Mouse (Mus musculus) embryo, embryonic 9.5 days (tissue): ENCODE measurements around the gene Rhox2f.
"Not testable (repeated sequence)": the region's sequence is repeated elsewhere in the genome, so short reads cannot be mapped to it uniquely, and the experiment has no call there.

Experiments
- DNase-seq: peaks from one replicate; pipeline ENCODE4 v3.0.0-alpha.2; 2017; ENCODE audit errors: extremely low spot score

Gene Rhox2f

DNA sequence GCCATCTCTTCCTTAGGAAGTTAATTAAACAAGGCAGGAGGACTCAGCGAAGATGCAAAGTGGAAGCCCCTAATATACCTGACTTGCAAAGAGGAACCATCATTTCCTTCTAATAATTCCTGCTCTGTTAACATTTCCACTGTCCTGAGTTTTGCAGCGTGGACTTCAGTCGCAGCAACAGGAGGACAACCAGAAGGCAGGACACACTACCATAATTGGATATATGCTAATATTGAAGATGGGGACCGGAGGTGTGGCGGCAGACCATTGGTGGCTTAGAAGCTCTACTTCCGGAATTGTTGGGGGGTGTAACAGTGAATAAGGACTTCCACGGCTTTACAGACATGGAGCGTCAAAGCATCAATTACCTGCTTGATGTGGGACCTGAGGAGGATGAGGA lies at the start of gene Rhox2f:
Gene Rhox2f (plus strand): TSS at position 301 of the 400 bp plus-strand sequence.
- not testable (repeated sequence) for DNase-seq

- DNase-seq, result not testable (repeated sequence)
Observed at GRCm38 (mm10) chrX:37530152-37530551, 41.1 kb upstream of the Rhox2f start, which contains the start of gene Rhox2e. TSS of gene Rhox2e (plus strand) at chrX:37530452.

DNA sequence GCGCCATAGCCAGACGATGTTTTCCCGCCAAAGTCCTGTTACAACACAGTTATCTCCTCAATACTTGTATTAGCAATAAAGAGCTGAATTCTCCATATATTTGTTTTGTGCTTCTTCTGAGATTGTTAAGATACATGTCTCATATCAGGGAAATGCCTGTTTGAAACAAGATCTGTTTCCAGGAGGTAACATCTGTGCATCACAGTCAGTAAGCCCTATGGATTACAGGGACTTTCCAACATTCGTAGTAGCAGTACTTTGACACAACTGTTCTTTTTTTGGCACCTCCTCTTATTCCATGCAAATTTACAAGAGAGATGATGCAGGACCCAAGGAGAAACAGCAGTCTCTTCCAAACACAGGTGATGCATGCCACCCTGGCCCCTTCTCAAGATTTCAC lies 29.5 kb upstream of the Rhox2f start, which contains the start of gene Rhox3e:
Gene Rhox3e (plus strand): TSS at position 301 of the 400 bp plus-strand sequence.
- not testable (repeated sequence) for DNase-seq

DNA sequence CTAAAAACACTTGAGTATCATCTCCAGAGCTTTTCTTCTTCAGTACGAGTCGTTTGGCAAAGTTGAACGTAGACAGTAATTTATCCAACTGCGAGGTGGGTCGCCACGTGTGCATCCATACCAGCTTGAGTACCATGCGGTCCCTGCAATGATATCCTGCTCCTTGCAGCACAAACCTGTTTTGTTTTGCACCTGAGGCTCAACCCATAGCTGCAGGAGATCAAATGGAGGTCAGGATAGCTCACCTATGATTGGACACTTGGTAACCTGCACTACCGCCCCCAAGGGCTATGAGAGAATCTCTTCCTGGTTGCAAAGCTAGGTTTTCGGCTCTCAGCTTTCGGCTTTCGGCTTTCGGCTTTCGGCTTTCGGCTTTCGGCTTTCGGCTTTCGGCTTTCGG lies 14.1 kb upstream of the Rhox2f start, which contains the start of gene Rhox4e:
Gene Rhox4e (plus strand): TSS at position 301 of the 400 bp plus-strand sequence.
- not testable (repeated sequence) for DNase-seq

- not testable (repeated sequence) for DNase-seq
Observed at GRCm38 (mm10) chrX:37572638-37573037, 1.4 kb downstream of the Rhox2f start.

- not testable (repeated sequence) for DNase-seq
Observed at GRCm38 (mm10) chrX:37580692-37581091, 9.5 kb downstream of the Rhox2f start, which contains the start of gene Rhox3f. TSS of gene Rhox3f (plus strand) at chrX:37580992.

DNA sequence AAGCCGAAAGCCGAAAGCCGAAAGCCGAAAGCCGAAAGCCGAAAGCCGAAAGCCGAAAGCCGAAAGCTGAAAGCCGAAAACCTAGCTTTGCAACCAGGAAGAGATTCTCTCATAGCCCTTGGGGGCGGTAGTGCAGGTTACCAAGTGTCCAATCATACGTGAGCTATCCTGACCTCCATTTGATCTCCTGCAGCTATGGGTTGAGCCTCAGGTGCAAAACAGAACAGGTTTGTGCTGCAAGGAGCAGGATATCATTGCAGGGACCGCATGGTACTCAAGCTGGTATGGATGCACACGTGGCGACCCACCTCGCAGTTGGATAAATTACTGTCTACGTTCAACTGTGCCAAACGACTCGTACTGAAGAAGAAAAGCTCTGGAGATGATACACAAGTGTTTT lies 36.4 kb downstream of the Rhox2f start, which contains the start of gene Rhox4f:
Gene Rhox4f (minus strand): TSS at position 101 of the 400 bp plus-strand sequence.
- DNase-seq, result not testable (repeated sequence)
